Mouse (Mus musculus): Measurements from ENCODE around the gene Phldb1. TPM values are rescaled to one million over a fixed set of nuclear protein-coding genes. Genes with fewer than 3 reads are reported as not detected.
A peak's percentile ranks its signal among the peaks of the same experiment; 100 is the strongest.

The Phldb1 gene
- polyA plus RNA-seq, 1 experiment from 2014 or later = 38.0 TPM

- ATAC-seq (ENCODE audit: insufficient number of reproducible peaks, insufficient read depth, low FRiP score, low TSS enrichment, low read depth) = no peak; the same call in 1 of the 2 replicates
- 24% methylated on average over 28 of the region's 28 CpGs for WGBS
Observed at GRCm38 (mm10) chr9:44707749-44708428, 27.1 kb downstream of the Phldb1 start.

GRCm38 (mm10) chr9:44699730-44700129, 35.3 kb downstream of the Phldb1 start:
- no peak overlapping the region for H3K4me3 ChIP-seq

More at GRCm38 (mm10) chr9:44707749-44708428, 27.1 kb downstream of the Phldb1 start:
- no peaks in the 10 kb centered on the region for H3K27me3 ChIP-seq
- peaks cover 75% of the 10 kb centered on the region for H3K36me3 ChIP-seq
- H3K4me2 ChIP-seq = peak overlapping the region; percentile 72
- H3K4me1 ChIP-seq = peaks cover 27% of the 10 kb centered on the region
- peak overlapping the region; percentile 80 for H3K27ac ChIP-seq
- H3K4me3 ChIP-seq = peak overlapping the region; percentile 45
- peak overlapping the region; percentile 72 for H3K9ac ChIP-seq
- no peaks in the 10 kb centered on the region for H3K9me3 ChIP-seq

GRCm38 (mm10) chr9:44699196-44699595, 35.8 kb downstream of the Phldb1 start:
- Histone ChIP-seq H3K4me1 (no peaks in the 10 kb centered on the region), H3K36me3 (peaks cover 100% of the 10 kb centered on the region), H3K27me3 (no peaks in the 10 kb centered on the region), H3K27ac (no peak overlapping the region), H3K9me3 (no peaks in the 10 kb centered on the region), H3K9ac (no peak overlapping the region), H3K4me2 (no peak overlapping the region), H3K4me3 (no peak overlapping the region)
- 0 out of 2 replicates have a peak, but pooled peaks have one; percentile 38 for ATAC-seq (ENCODE audit: insufficient number of reproducible peaks, insufficient read depth, low FRiP score, low TSS enrichment, low read depth)
- WGBS = 92% methylated on average over 10 of the region's 10 CpGs

More at GRCm38 (mm10) chr9:44699730-44700129, 35.3 kb downstream of the Phldb1 start:
- 80% methylated on average over 5 of the region's 5 CpGs for WGBS
- no peak overlapping the region for H3K9ac ChIP-seq
- no peaks in the 10 kb centered on the region for H3K9me3 ChIP-seq
- H3K4me2 ChIP-seq = no peak overlapping the region
- H3K27ac ChIP-seq = no peak overlapping the region
- H3K27me3 ChIP-seq = no peaks in the 10 kb centered on the region
- ATAC-seq (ENCODE audit: insufficient number of reproducible peaks, insufficient read depth, low FRiP score, low TSS enrichment, low read depth) = peak; percentile 15; the same call in 1 of the 2 replicates
- H3K36me3 ChIP-seq = peaks cover 99% of the 10 kb centered on the region
- H3K4me1 ChIP-seq = no peaks in the 10 kb centered on the region

- no peak for ATAC-seq (ENCODE audit: insufficient number of reproducible peaks, insufficient read depth, low FRiP score, low TSS enrichment, low read depth)
- Histone ChIP-seq H3K27ac (no peak overlapping the region), H3K9me3 (no peaks in the 10 kb centered on the region), H3K27me3 (no peaks in the 10 kb centered on the region), H3K4me2 (no peak overlapping the region), H3K36me3 (peaks cover 100% of the 10 kb centered on the region), H3K4me1 (no peaks in the 10 kb centered on the region), H3K4me3 (no peak overlapping the region), H3K9ac (no peak overlapping the region)
- WGBS = 94% methylated on average over 16 of the region's 16 CpGs
Observed at GRCm38 (mm10) chr9:44697866-44698265, 37.1 kb downstream of the Phldb1 start.

- Histone ChIP-seq H3K4me2 (no peak overlapping the region), H3K4me3 (no peak overlapping the region), H3K27ac (no peak overlapping the region), H3K9me3 (no peaks in the 10 kb centered on the region), H3K9ac (no peak overlapping the region), H3K4me1 (peaks cover 4% of the 10 kb centered on the region; the same call in 1 of the 2 replicates), H3K36me3 (peaks cover 95% of the 10 kb centered on the region), H3K27me3 (no peaks in the 10 kb centered on the region)
- ATAC-seq (ENCODE audit: insufficient number of reproducible peaks, insufficient read depth, low FRiP score, low TSS enrichment, low read depth) = no peak
- 88% methylated on average over 11 of the region's 11 CpGs for WGBS
Observed at GRCm38 (mm10) chr9:44693071-44693470, 41.9 kb downstream of the Phldb1 start.

- Histone ChIP-seq H3K27ac (peak overlapping the region; percentile 28; the same call in 1 of the 2 replicates), H3K36me3 (peaks cover 95% of the 10 kb centered on the region), H3K9me3 (no peaks in the 10 kb centered on the region), H3K4me3 (no peak overlapping the region), H3K9ac (no peak overlapping the region), H3K4me1 (peaks cover 4% of the 10 kb centered on the region; the same call in 1 of the 2 replicates), H3K27me3 (no peaks in the 10 kb centered on the region), H3K4me2 (no peak overlapping the region)
- WGBS = 78% methylated on average over 21 of the region's 21 CpGs
- no peak for ATAC-seq (ENCODE audit: insufficient number of reproducible peaks, insufficient read depth, low FRiP score, low TSS enrichment, low read depth)
Observed at GRCm38 (mm10) chr9:44691671-44692520, 43.1 kb downstream of the Phldb1 start.

GRCm38 (mm10) chr9:44690641-44691040, 44.4 kb downstream of the Phldb1 start:
- Histone ChIP-seq H3K9ac (no peak overlapping the region), H3K27me3 (no peaks in the 10 kb centered on the region), H3K9me3 (no peaks in the 10 kb centered on the region), H3K36me3 (peaks cover 90% of the 10 kb centered on the region), H3K27ac (0 out of 2 replicates have a peak overlapping the region, but pooled peaks have one; percentile 2), H3K4me3 (no peak overlapping the region), H3K4me1 (peaks cover 5% of the 10 kb centered on the region; the same call in 1 of the 2 replicates), H3K4me2 (no peak overlapping the region)
- ATAC-seq (ENCODE audit: insufficient number of reproducible peaks, insufficient read depth, low FRiP score, low TSS enrichment, low read depth) = no peak
- 57% methylated on average over 7 of the region's 7 CpGs for WGBS

GRCm38 (mm10) chr9:44688013-44688412, 47.0 kb downstream of the Phldb1 start:
- no peak overlapping the region for H3K4me3 ChIP-seq
- H3K9ac ChIP-seq = no peak overlapping the region
- H3K27ac ChIP-seq = no peak overlapping the region
- peaks cover 64% of the 10 kb centered on the region for H3K36me3 ChIP-seq
- 51% methylated on average over 9 of the region's 9 CpGs for WGBS
- no peak overlapping the region for H3K4me2 ChIP-seq
- no peak for ATAC-seq (ENCODE audit: insufficient number of reproducible peaks, insufficient read depth, low FRiP score, low TSS enrichment, low read depth)
- H3K4me1 ChIP-seq = peaks cover 7% of the 10 kb centered on the region; the same call in 1 of the 2 replicates
- no peaks in the 10 kb centered on the region for H3K9me3 ChIP-seq
- H3K27me3 ChIP-seq = no peaks in the 10 kb centered on the region

- H3K27me3 ChIP-seq = no peaks in the 10 kb centered on the region
- H3K4me3 ChIP-seq = no peak overlapping the region
- no peak overlapping the region for H3K4me2 ChIP-seq
- H3K9me3 ChIP-seq = no peaks in the 10 kb centered on the region
- WGBS = 51% methylated on average over 5 of the region's 5 CpGs
- ATAC-seq (ENCODE audit: insufficient number of reproducible peaks, insufficient read depth, low FRiP score, low TSS enrichment, low read depth) = no peak
- 0 out of 2 replicates have a peak overlapping the region, but pooled peaks have one; percentile 13 for H3K27ac ChIP-seq
- peaks cover 3% of the 10 kb centered on the region; the same call in 1 of the 2 replicates for H3K4me1 ChIP-seq
- H3K9ac ChIP-seq = no peak overlapping the region
- peaks cover 50% of the 10 kb centered on the region for H3K36me3 ChIP-seq
Observed at GRCm38 (mm10) chr9:44686638-44687037, 48.4 kb downstream of the Phldb1 start.

- no peak for ATAC-seq (ENCODE audit: insufficient number of reproducible peaks, insufficient read depth, low FRiP score, low TSS enrichment, low read depth)
- 35% methylated on average over 14 of the region's 14 CpGs for WGBS
- no peak overlapping the region for H3K27ac ChIP-seq
- H3K4me3 ChIP-seq = no peak overlapping the region
- 0 out of 2 replicates have a peak, but pooled peaks cover 3% of the 10 kb centered on the region for H3K4me1 ChIP-seq
- H3K9me3 ChIP-seq = no peaks in the 10 kb centered on the region
- H3K9ac ChIP-seq = no peak overlapping the region
- H3K27me3 ChIP-seq = no peaks in the 10 kb centered on the region
- no peak overlapping the region for H3K4me2 ChIP-seq
- peaks cover 40% of the 10 kb centered on the region for H3K36me3 ChIP-seq
Observed at GRCm38 (mm10) chr9:44685346-44686330, 49.4 kb downstream of the Phldb1 start.

All from embryonic facial prominence, embryonic 13.5 days (tissue).